Mouse (Mus musculus) liver, embryonic 14.5 days (tissue): ENCODE results near the gene Sfr1.

Experiments used
- CTCF ChIP-seq: IDR thresholded peaks from 2 replicates; pipeline ENCODE4 v1.5.1; 2016; ENCODE audit warnings: antibody characterized with exemption, low read depth, control low read depth
- EP300 ChIP-seq: IDR thresholded peaks from 2 replicates; pipeline ENCODE4 v1.6.1; 2016; ENCODE audit warnings: antibody characterized with exemption, low read depth

GRCm38 (mm10) chr19:47696411-47696810, 35.1 kb upstream of the Sfr1 start:
- TF ChIP-seq CTCF (no peak), EP300 (no peak)
